Mouse (Mus musculus) cerebellum, adult (tissue): ENCODE results near the gene 1600014C10Rik.

Experiments used
- ATAC-seq: cut with Nextera tagmentation; 2 replicates; pipeline ENCODE4 v1.9.2; 2017; ENCODE audit warnings: mild to moderate bottlenecking, moderate library complexity, mixed read lengths; ENCODE audit not compliant: insufficient number of reproducible peaks, low FRiP score, low TSS enrichment

The 1600014C10Rik gene

DNA sequence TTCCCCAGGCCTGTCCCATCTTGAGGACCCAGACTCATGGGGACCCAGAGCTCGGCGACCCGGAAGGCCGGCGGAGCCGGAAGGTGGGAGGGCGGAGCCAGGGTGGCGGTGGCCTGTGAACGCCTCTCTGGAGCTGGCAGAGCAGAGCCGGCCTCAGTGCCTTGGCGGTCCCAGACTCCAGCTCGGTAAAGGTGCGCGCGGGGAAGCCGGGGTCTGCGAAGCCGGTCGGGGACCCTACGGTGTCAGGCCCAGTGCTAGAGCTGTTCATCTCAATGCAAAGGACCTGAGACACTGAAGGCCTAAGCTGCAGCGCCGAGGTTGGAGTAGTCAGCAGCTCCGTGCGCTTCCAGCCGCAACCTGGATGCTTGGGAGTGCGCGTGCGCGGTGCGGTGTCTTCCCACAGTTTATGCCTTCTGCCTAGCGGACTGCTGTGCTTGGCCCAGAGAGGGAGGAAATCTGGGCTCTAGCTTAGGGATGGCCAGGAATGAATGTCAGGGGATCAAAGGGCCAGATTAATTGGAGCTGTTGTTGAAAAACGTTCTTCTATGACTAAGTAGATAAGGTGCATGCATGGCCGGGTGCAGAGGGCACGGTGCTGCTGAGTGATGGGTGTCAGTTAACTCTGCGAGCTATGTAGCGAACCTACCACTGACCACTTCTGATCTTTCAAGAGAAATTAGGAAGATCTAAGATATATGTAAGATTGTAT is 846 bp downstream of the 1600014C10Rik start:
- peak; percentile 90 for ATAC-seq

DNA sequence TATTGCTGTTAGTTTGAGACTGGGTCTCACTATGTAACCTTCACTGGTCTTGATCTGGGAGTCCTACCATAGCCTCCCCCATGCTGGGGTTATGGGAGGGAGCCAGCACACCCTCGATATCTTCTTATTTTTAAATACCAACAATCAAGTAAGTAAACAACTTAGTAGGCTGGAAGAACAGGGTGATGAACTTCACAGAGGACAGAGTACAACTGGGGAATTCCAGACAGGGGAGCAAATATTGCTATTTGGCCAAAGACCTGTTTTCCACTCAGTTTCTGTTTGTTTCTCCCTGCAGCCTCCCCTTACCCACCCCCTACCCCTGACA is 1.4 kb downstream of the 1600014C10Rik start:
- ATAC-seq, result no peak

GRCm38 (mm10) chr7:38184786-38185185 is 1.8 kb downstream of the 1600014C10Rik start:
- no peak for ATAC-seq

DNA sequence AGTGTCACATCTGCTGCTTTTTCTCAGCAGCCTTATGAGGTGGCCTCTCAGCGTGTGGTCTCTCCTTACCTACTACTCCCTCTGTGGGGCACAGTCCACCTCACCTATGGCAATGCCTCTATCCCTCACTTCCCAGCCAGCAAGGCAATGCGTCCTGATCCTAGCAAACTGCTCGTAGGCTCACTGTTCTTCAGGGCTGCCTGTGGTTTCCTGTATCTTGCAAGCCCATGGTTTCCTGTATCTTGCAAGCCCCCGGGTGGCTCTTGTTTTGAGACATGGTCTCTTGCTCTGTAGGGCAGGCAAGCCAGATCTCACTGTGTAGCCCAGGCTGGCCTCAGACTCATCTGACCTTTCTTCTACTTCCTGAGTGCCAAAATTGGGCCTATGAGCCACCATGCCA is 3.8 kb downstream of the 1600014C10Rik start:
- ATAC-seq, result no peak

DNA sequence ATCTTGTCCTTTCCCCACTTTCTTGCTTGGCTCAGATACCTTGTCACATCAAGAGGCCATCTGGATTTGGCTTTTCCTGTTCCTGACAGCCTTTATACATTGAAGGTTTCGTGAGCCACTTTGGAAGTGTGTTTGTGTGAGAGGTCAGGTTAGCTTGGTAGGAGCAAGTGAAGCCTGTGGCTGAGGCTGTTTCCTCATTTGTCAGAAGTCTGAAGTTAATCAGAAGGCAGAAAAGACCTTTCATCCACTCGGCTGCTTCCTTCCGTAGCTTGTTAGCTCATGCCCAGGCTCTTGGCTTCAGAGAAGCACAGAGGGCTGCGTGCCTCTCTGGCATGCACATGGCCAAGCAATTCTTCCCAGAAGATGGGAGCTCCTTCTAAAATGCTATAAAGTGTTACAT is 4.8 kb downstream of the 1600014C10Rik start:
- ATAC-seq, result no peak

DNA sequence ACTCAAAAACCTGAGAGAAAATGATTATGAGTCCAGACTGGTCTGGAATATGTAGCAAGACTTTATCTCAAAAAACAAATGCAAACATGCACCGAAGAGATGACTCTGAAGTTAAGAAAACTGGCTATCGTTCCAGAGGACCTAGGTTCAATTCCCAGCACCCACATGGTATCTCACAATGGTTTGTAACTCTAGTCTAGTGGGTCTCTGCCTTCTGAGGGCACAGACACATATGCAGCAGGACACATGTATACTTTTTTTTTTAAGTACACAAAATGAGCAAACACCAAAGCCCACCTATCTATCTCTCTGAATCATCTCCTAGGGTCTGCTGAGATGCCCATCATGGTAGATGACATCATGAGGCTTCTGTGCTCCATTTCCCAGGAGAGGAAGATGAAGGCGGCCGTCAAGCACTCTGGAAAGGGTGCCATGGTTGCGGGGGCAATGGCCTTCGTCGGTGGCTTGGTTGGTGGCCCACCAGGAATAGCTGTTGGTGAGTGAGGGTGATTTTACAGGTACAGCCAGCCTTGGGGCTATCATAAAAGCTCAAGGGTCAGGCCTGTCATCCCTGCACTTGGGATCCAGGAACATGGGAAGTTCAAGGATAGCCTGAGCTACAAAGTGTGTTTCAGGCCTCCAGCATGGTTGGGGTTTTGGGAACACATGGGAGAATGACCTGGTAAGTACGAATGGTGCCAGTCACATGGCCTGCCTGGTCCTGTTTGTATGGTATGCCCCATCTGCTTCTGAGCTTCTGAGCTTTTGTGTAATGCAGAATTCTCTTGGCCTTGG is 5.5 kb downstream of the 1600014C10Rik start:
- no peak for ATAC-seq

GRCm38 (mm10) chr7:38189136-38189982 is 6.3 kb downstream of the 1600014C10Rik start:
- no peak for ATAC-seq

DNA sequence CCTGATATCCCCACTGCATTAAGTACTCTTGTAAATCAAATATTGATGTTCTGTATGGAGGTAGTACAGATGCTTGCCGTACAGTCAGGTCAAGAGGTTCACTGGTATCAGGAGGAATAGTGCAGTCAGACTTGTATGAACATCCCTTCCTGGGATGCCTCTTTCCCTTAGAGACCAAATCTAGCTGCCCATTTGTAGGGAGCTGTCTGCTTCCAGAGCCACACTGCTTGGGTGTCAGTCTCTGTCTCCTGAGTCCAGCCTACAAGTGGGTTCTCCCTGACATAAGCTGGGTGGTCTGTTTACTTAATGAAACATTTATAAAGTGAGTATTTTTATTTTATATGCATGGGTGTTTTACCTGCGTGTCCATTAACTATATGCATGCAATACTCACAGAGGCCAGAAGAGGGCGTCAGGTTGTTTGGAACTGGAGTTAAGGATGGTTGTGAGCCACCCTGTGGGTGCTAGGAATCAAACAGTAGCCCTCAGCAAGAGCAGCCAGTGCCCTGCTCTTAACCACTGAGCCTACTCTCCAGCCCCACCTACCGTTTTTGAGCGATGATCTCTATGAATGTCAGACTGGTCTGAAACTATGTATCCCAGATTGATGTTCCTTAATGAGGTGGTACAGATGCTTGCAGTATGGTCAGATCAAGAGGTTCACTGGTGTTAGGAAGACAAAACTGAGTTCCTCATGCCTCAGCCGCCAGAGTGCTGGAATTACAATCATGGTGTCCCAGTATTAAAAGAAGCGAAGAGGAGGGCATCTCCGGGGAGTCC is 7.2 kb downstream of the 1600014C10Rik start:
- ATAC-seq, result no peak

DNA sequence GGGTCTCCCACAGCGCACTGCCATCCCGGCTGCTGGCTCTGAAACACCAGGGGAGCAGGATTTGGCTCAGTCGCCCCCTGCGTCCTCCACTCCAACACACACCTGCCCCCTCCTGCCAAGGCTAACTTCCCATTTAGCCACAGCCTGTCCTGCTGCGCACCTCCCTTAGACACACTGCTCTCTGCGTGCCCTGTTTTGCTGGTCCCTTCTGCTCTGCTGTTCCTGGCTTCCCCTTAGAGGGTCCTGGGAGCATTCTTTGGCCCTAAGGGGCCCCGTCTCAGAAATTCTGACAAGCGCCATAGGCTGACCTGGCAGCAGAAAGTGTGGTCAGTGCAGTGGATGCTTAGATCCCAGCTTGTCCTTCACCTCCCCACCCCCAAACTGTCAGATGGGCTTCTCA is 8.1 kb downstream of the 1600014C10Rik start:
- no peak for ATAC-seq

- no peak for ATAC-seq
These were observed 8.6 kb downstream of the 1600014C10Rik start for GRCm38 (mm10) chr7:38191571-38191970.

DNA sequence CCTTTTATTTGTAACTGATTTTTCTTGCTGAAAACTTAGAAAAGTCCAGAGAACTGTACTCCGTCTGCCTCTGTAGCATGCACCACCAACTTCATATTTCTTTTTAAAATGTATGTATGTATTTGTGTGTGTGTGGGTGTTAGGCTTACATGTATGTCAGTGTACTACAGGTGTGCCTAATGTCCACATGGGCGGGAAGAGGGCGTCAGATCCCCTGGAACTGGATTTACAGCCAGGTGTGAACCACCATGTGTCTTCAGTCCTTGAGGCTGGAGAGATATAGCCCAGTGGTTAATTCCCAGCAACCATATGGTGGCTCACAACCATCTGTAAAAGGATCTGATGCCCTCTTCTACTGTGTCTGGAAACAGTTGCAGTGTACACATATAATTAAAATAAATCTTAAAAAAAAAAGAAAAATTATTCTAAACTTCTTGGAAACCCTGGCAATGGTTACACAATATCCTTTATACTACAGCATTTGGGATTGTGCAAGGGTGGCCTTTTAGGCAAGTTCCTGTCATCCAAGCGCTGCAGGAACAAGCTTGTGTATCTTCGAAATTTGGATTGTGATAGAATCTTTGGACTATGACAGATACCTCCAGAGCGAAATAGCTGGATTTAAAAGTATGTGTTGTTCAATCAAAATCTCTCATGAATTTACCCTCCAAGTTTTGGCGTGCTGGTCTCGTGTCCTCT is 17.0 kb downstream of the 1600014C10Rik start:
- ATAC-seq, result no peak

- ATAC-seq, result peak; percentile 89
These were observed 17.7 kb downstream of the 1600014C10Rik start for GRCm38 (mm10) chr7:38200606-38201289.

- no peak; the same call in 1 of the 2 replicates for ATAC-seq
These were observed 18.3 kb downstream of the 1600014C10Rik start for GRCm38 (mm10) chr7:38201290-38201658.

GRCm38 (mm10) chr7:38204314-38204713 is 21.3 kb downstream of the 1600014C10Rik start:
- ATAC-seq, result no peak

- ATAC-seq, result no peak
These were observed 22.8 kb downstream of the 1600014C10Rik start for GRCm38 (mm10) chr7:38205801-38206200.

DNA sequence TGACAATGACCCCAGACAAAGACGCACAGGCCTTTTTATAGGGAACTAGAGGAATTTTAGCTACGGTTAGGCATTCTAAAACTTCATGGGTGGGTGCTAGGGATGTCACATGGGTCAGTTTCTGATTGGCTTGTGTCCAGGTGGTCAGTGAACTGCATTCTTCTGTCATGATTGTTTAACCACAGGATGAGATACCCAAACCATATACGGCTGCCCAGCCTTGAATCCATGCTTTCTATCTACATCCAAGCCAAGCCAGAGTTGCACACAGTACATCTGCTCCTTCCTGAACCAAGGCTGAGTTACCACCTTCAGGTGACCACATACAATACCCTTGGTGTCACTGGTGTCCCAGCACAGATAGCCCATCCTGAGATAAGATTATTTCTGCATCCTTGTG is 23.5 kb downstream of the 1600014C10Rik start:
- ATAC-seq, result no peak

- no peak for ATAC-seq
These were observed 26.0 kb downstream of the 1600014C10Rik start for GRCm38 (mm10) chr7:38208969-38209368.

DNA sequence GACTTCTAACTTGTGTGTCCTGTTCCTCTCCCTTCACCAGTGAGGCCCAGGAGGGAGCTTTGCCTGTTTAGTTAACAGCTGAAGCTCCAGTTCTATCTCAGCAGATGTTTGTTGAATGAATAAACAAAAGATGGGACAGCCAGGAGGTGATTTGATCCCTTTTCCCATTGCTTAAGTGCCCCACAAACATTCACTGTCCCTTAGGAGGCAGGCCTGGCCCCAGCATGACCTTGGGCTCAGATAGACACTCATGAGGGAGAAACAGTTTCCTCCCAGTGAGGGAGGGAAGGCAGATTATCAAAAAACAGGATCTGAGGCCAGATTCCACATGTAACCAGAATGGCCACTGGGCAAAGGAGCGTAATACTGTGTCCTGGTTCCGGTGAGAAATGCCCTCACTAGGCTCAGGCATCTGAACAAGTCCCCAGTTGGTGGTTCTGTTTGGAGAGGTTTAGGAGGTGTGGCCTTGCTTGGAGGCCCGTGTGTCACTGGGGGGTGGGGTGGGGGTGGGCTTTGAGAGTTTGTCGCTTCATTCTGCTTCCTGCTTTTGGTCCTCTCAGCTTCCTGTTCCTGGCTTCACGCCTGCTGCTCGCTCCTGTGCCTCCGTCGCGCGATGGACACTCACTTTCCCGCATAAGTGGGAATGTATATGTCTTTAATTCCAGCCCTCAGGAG is 26.6 kb downstream of the 1600014C10Rik start:
- no peak for ATAC-seq
